21 mouse cellular contexts compared by ENCODE assay signal in the genomic region with DNA sequence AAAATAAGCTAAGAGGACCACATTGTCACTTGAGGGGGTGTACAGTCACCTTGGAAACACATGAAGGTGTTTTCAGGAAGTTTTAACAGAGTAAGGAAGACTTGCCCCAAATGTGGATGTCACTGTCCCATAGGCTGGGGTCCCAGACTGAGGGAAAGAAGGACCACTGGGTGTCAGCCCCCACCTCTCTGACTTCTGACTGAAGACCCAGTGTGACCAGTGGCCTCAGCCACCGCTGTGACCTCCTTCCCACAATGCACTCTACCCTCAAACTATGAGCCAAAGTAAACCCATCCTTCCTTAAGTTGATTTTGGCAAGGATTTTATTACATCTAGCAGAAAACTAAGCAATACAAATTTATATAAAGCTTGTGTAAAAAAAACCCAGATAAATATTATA.
A peak's percentile ranks its signal among the peaks of the same experiment; 100 is the strongest.
DNase-seq lines count a peak whose midpoint lies in the region; ATAC-seq and TF ChIP-seq lines count a peak whose summit lies in the region.
"Had no signal": no experiment of that assay in that cellular context is flagged by ENCODE, and none has a peak within 500 bp of the region (broad histone marks: within the 10 kb centered on the region; RNA-seq: fewer than 3 reads in every experiment).

No protein-coding gene starts in this region.

- TF ChIP-seq EP300 in heart, postnatal 0 days (IDR thresholded peaks at IDR 0.05; ENCODE audit: low read depth) = no peak

- H3K4me2 ChIP-seq in forebrain, embryonic 11.5 days (ENCODE audit: low read depth, low read length, severe bottlenecking) = no peak overlapping the region
- H3K4me2 ChIP-seq in forebrain, embryonic 16.5 days (ENCODE audit: low read length) = no peak overlapping the region
- no peak overlapping the region for H3K4me2 ChIP-seq in heart, postnatal 0 days (ENCODE audit: low read depth, low read length)
- H3K4me2 ChIP-seq: embryonic facial prominence, embryonic 13.5 days; embryonic facial prominence, embryonic 15.5 days; forebrain, embryonic 12.5 days; forebrain, embryonic 15.5 days had no signal

- 100% methylated on average over 1 of the region's 1 CpGs for WGBS in forebrain, embryonic 11.5 days
- WGBS in forebrain, embryonic 16.5 days = 96% methylated on average over 1 of the region's 1 CpGs
- WGBS in heart, postnatal 0 days = 67% methylated on average over 1 of the region's 1 CpGs
- 96% methylated on average over 1 of the region's 1 CpGs for WGBS in limb, embryonic 10.5 days

- no peaks in the 10 kb centered on the region for H3K9me3 ChIP-seq in forebrain, embryonic 11.5 days (ENCODE audit: control insufficient read depth, low read length)
- H3K9me3 ChIP-seq in forebrain, embryonic 16.5 days (ENCODE audit: control insufficient read depth, low read length) = no peaks in the 10 kb centered on the region
- H3K9me3 ChIP-seq in heart, postnatal 0 days (replicated peaks; ENCODE audit: control insufficient read depth, low read length) = no peaks in the 10 kb centered on the region
- no peaks in the 10 kb centered on the region for H3K9me3 ChIP-seq in limb, embryonic 10.5 days (replicated peaks)
- H3K9me3 ChIP-seq: embryonic facial prominence, embryonic 13.5 days; embryonic facial prominence, embryonic 15.5 days; forebrain, embryonic 12.5 days; forebrain, embryonic 15.5 days had no signal

- ATAC-seq in forebrain, embryonic 11.5 days (replicated peaks; ENCODE audit: low FRiP score) = no peak
- ATAC-seq in forebrain, embryonic 16.5 days = no peak
- ATAC-seq in heart, postnatal 0 days (ENCODE audit: insufficient read depth, low read depth) = no peak
- no peak for ATAC-seq in megakaryocyte, adult 5-6 weeks (ENCODE audit: poor library complexity, severe bottlenecking)
- ATAC-seq: forebrain, embryonic 15.5 days had no signal

- no peak overlapping the region for H3K27ac ChIP-seq in forebrain, embryonic 11.5 days (ENCODE audit: low read depth, low read length)
- no peak overlapping the region for H3K27ac ChIP-seq in forebrain, embryonic 16.5 days (ENCODE audit: low read length)
- H3K27ac ChIP-seq in heart, postnatal 0 days (ENCODE audit: low read depth) = no peak overlapping the region
- no peak overlapping the region for H3K27ac ChIP-seq in limb, embryonic 10.5 days
- H3K27ac ChIP-seq: embryonic facial prominence, embryonic 13.5 days; embryonic facial prominence, embryonic 15.5 days; forebrain, embryonic 12.5 days; forebrain, embryonic 15.5 days had no signal

- no peaks in the 10 kb centered on the region for H3K36me3 ChIP-seq in forebrain, embryonic 11.5 days (ENCODE audit: control insufficient read depth, insufficient read depth, low read length)
- no peaks in the 10 kb centered on the region for H3K36me3 ChIP-seq in forebrain, embryonic 16.5 days (ENCODE audit: control insufficient read depth, insufficient read depth)
- no peaks in the 10 kb centered on the region for H3K36me3 ChIP-seq in heart, postnatal 0 days (replicated peaks; ENCODE audit: control insufficient read depth, insufficient read depth, low read length)
- H3K36me3 ChIP-seq in limb, embryonic 10.5 days = no peaks in the 10 kb centered on the region
- H3K36me3 ChIP-seq: embryonic facial prominence, embryonic 13.5 days; embryonic facial prominence, embryonic 15.5 days; forebrain, embryonic 12.5 days; forebrain, embryonic 15.5 days had no signal

- no peak for TF ChIP-seq CTCF in heart, postnatal 0 days (IDR thresholded peaks at IDR 0.05; ENCODE audit: low read depth)

- DNase-seq in forebrain, embryonic 11.5 days (ENCODE audit: low spot score) = peak; percentile 14
- DNase-seq in heart, postnatal 0 days (ENCODE audit: low spot score) = peak; percentile 24
- DNase-seq in heart, adult 8-10 months (ENCODE audit: low spot score) = no peak
- DNase-seq in limb, embryonic 10.5 days (ENCODE audit: low spot score) = peak; percentile 10
- DNase-seq: adrenal gland, adult 2 months; adrenal gland, postnatal 10 days; adrenal gland, postnatal 25 days; cerebellum, adult 11 months; cerebellum, adult 18-20 months; cerebellum, adult 8-10 months; cerebellum, adult 9-11 months; cerebellum, postnatal 14 days; cerebellum, postnatal 36 days; embryo, embryonic 11 days had no signal

- no peak overlapping the region for H3K9ac ChIP-seq in forebrain, embryonic 11.5 days (ENCODE audit: low read length)
- H3K9ac ChIP-seq in forebrain, embryonic 16.5 days (replicated peaks; ENCODE audit: low read depth, low read length) = no peak overlapping the region
- no peak overlapping the region for H3K9ac ChIP-seq in heart, postnatal 0 days (replicated peaks; ENCODE audit: low read depth, low read length)
- H3K9ac ChIP-seq: embryonic facial prominence, embryonic 13.5 days; embryonic facial prominence, embryonic 15.5 days; forebrain, embryonic 12.5 days; forebrain, embryonic 15.5 days had no signal

- no peak overlapping the region for H3K4me3 ChIP-seq in forebrain, embryonic 11.5 days (ENCODE audit: low read depth, low read length)
- no peak overlapping the region for H3K4me3 ChIP-seq in forebrain, embryonic 16.5 days (replicated peaks; ENCODE audit: low read length)
- no peak overlapping the region for H3K4me3 ChIP-seq in heart, postnatal 0 days (ENCODE audit: low read depth, low read length)
- no peak overlapping the region for H3K4me3 ChIP-seq in limb, embryonic 10.5 days
- H3K4me3 ChIP-seq: embryonic facial prominence, embryonic 13.5 days; embryonic facial prominence, embryonic 15.5 days; erythroblast, embryonic 14.5 days; forebrain, embryonic 12.5 days; forebrain, embryonic 15.5 days had no signal

- no peaks in the 10 kb centered on the region for H3K4me1 ChIP-seq in forebrain, embryonic 11.5 days (replicated peaks; ENCODE audit: control insufficient read depth, insufficient read depth, low read length)
- peaks cover 9% of the 10 kb centered on the region for H3K4me1 ChIP-seq in forebrain, embryonic 16.5 days (replicated peaks; ENCODE audit: control insufficient read depth, insufficient read depth, low read length)
- peaks cover 13% of the 10 kb centered on the region; the same call in 1 of the 2 replicates for H3K4me1 ChIP-seq in heart, postnatal 0 days (ENCODE audit: control insufficient read depth, insufficient read depth)
- no peaks in the 10 kb centered on the region for H3K4me1 ChIP-seq in limb, embryonic 10.5 days

- H3K27me3 ChIP-seq in forebrain, embryonic 11.5 days (ENCODE audit: control insufficient read depth, insufficient read depth, low read length) = no peaks in the 10 kb centered on the region
- no peaks in the 10 kb centered on the region for H3K27me3 ChIP-seq in forebrain, embryonic 16.5 days (replicated peaks; ENCODE audit: control insufficient read depth, insufficient read depth, low read length)
- H3K27me3 ChIP-seq in heart, postnatal 0 days (ENCODE audit: control insufficient read depth, insufficient read depth, low read length) = no peaks in the 10 kb centered on the region
- H3K27me3 ChIP-seq in limb, embryonic 10.5 days (ENCODE audit: low read depth, poor library complexity, severe bottlenecking) = no peaks in the 10 kb centered on the region
- H3K27me3 ChIP-seq: embryonic facial prominence, embryonic 13.5 days; embryonic facial prominence, embryonic 15.5 days; forebrain, embryonic 15.5 days had no signal
